Mouse (Mus musculus): Measurements from ENCODE around the gene Pck1. TPM values are rescaled to one million over a fixed set of nuclear protein-coding genes. Genes with fewer than 3 reads are reported as not detected.

The Pck1 gene
- polyA plus RNA-seq, 1 experiment, result not detected

DNA sequence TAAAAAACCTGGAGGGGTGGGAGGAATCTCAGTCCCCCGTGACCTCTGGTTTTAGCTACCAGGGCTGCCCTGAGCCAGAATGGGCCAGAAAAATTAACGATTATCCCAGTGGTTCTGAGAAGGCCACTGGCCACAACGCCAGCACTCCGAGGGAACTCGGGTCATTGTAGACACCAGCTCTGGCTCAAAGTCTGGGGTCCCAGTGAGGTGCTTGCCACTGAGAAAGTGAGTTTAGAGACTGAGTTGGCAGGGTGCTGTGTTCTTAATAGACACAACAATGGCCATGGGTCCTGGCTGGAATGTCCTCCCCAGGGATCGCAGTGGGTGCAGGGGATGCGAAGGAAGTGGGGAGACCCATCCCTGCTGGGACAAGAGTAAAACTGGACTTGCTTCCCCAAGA lies 29.1 kb downstream of the Pck1 start:
- TF ChIP-seq MYOG (IDR thresholded peaks at IDR 0.05; ENCODE audit: control insufficient read depth, extremely low read depth, insufficient read length) (no peak), CTCF (IDR thresholded peaks at IDR 0.05; ENCODE audit: control insufficient read depth, insufficient read depth, insufficient read length) (no peak), USF1 (IDR thresholded peaks at IDR 0.05; ENCODE audit: low read depth) (no peak), MYOD1 (IDR thresholded peaks at IDR 0.05; ENCODE audit: control insufficient read depth, insufficient read length, low read depth) (no peak), CEBPB (IDR thresholded peaks at IDR 0.05; ENCODE audit: low read depth) (no peak), FOSL1 (IDR thresholded peaks at IDR 0.05; ENCODE audit: insufficient read depth, low read length, poor library complexity, severe bottlenecking) (no peak), MAX (IDR thresholded peaks at IDR 0.05) (no peak)
- Histone ChIP-seq H3K27me3 (ENCODE audit: control insufficient read depth, insufficient read depth, insufficient read length) (peaks cover 53% of the 10 kb centered on the region), H3K79me2 (ENCODE audit: control insufficient read depth, insufficient read depth) (no peaks in the 10 kb centered on the region), H3ac (ENCODE audit: control insufficient read depth, insufficient read length, low read depth) (no peak overlapping the region), H3K4me3 (ENCODE audit: insufficient read depth, poor library complexity, severe bottlenecking) (no peak overlapping the region), H3K79me3 (ENCODE audit: low read depth) (no peaks in the 10 kb centered on the region), H3K36me3 (ENCODE audit: control insufficient read depth, insufficient read depth) (no peaks in the 10 kb centered on the region)

DNA sequence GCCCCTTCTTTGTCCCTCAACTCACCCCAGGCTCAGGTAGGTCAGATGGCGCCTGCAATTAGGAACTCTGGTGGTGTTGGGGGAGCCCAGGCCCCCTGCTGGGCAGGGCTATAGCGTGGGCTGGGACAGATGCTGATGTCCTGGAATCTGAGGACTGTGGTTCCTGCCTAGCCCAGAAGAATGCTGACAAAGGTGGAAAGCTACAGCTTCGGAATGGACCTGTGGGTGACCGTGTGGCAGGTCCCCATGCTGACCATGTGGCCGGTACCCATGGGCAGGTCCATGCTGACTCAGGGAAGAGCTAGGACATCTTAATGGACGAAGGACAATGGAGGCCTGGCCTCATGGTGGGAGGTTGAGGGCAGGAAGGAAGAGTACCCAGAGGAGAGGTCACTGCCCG lies 29.9 kb downstream of the Pck1 start:
- no peaks in the 10 kb centered on the region for H3K79me3 ChIP-seq (ENCODE audit: low read depth)

DNA sequence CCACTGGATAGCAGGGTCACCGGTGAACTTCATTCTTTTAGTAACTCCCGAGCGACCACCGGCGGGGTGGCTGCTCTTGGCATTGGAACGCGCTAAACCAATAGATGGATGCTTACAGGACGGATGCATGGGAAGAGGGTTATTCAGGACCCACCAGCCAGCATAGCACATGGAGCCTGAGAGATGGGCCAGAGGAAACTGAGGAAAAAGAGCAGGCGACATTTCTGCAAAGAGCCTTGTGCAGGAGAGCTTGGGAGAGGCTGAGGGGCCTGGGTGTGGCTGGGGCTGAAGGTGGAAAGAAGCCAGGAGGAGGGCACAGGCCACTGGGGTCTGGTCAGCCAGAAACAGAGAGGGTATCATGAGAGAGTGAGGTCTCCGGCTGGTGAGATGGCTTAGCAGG lies 30.5 kb downstream of the Pck1 start:
- H3K79me2 ChIP-seq (ENCODE audit: control insufficient read depth, insufficient read depth), result no peaks in the 10 kb centered on the region
- H3K27me3 ChIP-seq (ENCODE audit: control insufficient read depth, insufficient read depth, insufficient read length), result peaks cover 39% of the 10 kb centered on the region
- H3K36me3 ChIP-seq (ENCODE audit: control insufficient read depth, insufficient read depth), result no peaks in the 10 kb centered on the region
- H3K4me3 ChIP-seq (ENCODE audit: insufficient read depth, poor library complexity, severe bottlenecking), result no peak overlapping the region
- no peaks in the 10 kb centered on the region for H3K79me3 ChIP-seq (ENCODE audit: low read depth)
- no peak for TF ChIP-seq FOSL1 (IDR thresholded peaks at IDR 0.05; ENCODE audit: insufficient read depth, low read length, poor library complexity, severe bottlenecking)
- no peak for TF ChIP-seq MYOD1 (IDR thresholded peaks at IDR 0.05; ENCODE audit: control insufficient read depth, insufficient read length, low read depth)
- no peak for TF ChIP-seq CEBPB (IDR thresholded peaks at IDR 0.05; ENCODE audit: low read depth)
- no peak for TF ChIP-seq CTCF (IDR thresholded peaks at IDR 0.05; ENCODE audit: control insufficient read depth, insufficient read depth, insufficient read length)
- no peak for TF ChIP-seq MAX (IDR thresholded peaks at IDR 0.05)
- no peak for TF ChIP-seq MYOG (IDR thresholded peaks at IDR 0.05; ENCODE audit: control insufficient read depth, extremely low read depth, insufficient read length)
- TF ChIP-seq USF1 (IDR thresholded peaks at IDR 0.05; ENCODE audit: low read depth), result no peak
- H3ac ChIP-seq (ENCODE audit: control insufficient read depth, insufficient read length, low read depth), result no peak overlapping the region

More for the DNA sequence above, 29.9 kb downstream of the Pck1 start:
- H3ac ChIP-seq (ENCODE audit: control insufficient read depth, insufficient read length, low read depth), result no peak overlapping the region
- no peak for TF ChIP-seq CTCF (IDR thresholded peaks at IDR 0.05; ENCODE audit: control insufficient read depth, insufficient read depth, insufficient read length)
- TF ChIP-seq CEBPB (IDR thresholded peaks at IDR 0.05; ENCODE audit: low read depth), result no peak
- no peak for TF ChIP-seq MYOG (IDR thresholded peaks at IDR 0.05; ENCODE audit: control insufficient read depth, extremely low read depth, insufficient read length)
- no peak for TF ChIP-seq FOSL1 (IDR thresholded peaks at IDR 0.05; ENCODE audit: insufficient read depth, low read length, poor library complexity, severe bottlenecking)
- TF ChIP-seq USF1 (IDR thresholded peaks at IDR 0.05; ENCODE audit: low read depth), result no peak
- no peaks in the 10 kb centered on the region for H3K79me2 ChIP-seq (ENCODE audit: control insufficient read depth, insufficient read depth)
- H3K36me3 ChIP-seq (ENCODE audit: control insufficient read depth, insufficient read depth), result no peaks in the 10 kb centered on the region
- H3K27me3 ChIP-seq (ENCODE audit: control insufficient read depth, insufficient read depth, insufficient read length), result peaks cover 45% of the 10 kb centered on the region
- no peak overlapping the region for H3K4me3 ChIP-seq (ENCODE audit: insufficient read depth, poor library complexity, severe bottlenecking)

DNA sequence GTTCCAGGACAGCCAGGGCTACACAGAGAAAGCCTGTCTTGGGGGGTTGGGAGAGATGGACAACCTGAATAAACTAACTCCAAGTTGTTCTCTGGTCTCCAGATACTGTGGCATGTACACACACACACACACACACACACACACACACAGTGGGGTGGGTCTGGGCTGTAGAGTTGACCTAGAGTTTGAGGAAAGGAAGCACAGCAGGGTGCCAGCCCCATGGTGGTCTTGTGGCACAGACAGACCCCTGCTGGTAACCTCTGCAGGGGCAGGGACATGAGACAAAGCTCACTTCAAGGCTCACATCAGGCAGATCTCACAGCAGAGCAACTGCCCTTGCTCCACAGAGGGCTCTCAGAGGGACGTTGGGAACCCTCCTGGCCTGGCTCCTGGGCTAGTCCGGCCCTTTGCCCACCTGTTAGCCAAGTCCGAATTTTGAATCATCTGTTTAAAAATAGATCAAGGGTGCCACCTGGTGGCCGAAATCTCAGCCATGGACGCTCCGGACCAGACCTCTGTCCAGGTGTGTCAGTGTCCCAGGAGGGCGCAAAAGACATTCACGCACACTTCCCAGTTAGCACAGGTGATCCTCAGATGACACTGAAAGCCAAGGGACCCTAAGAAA lies 31.1 kb downstream of the Pck1 start:
- TF ChIP-seq CEBPB (IDR thresholded peaks at IDR 0.05; ENCODE audit: low read depth), result no peak
- TF ChIP-seq CTCF (IDR thresholded peaks at IDR 0.05; ENCODE audit: control insufficient read depth, insufficient read depth, insufficient read length), result peak; percentile 20
- H3K27me3 ChIP-seq (ENCODE audit: control insufficient read depth, insufficient read depth, insufficient read length), result peaks cover 35% of the 10 kb centered on the region
- no peak overlapping the region for H3ac ChIP-seq (ENCODE audit: control insufficient read depth, insufficient read length, low read depth)
- H3K79me2 ChIP-seq (ENCODE audit: control insufficient read depth, insufficient read depth), result no peaks in the 10 kb centered on the region
- no peaks in the 10 kb centered on the region for H3K79me3 ChIP-seq (ENCODE audit: low read depth)
- H3K36me3 ChIP-seq (ENCODE audit: control insufficient read depth, insufficient read depth), result no peaks in the 10 kb centered on the region
- no peak overlapping the region for H3K4me3 ChIP-seq (ENCODE audit: insufficient read depth, poor library complexity, severe bottlenecking)

DNA sequence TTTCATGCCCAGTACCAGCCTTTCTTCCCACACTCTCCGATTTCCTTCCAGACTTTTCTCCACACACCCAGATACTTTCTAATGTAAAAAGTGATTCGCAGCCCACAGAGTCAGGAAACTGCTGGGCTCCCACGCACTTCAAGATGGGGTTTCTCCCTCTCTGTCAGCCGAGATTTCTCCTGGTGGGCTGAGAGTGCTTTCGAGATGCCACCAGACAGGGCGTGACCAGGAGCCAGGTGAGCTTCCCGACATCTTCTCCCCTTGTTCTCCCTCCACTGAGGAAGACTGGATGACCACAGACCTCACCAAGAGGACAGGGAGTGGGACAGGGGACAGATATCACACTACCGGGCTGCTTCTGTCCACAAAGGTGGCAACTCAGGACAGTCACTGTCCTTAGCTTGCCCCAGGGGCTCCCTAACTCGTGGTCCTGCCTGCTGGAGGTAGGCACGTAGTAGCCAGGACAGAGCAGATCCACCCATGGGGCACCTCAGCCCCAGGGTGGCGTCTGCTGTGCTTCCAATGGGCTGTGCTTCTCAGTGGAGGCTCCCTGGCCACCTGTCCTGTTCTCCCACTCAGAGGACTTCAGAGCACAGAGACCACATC lies 31.7 kb downstream of the Pck1 start:
- no peak for TF ChIP-seq CEBPB (IDR thresholded peaks at IDR 0.05; ENCODE audit: low read depth)
- no peak for TF ChIP-seq MYOG (IDR thresholded peaks at IDR 0.05; ENCODE audit: control insufficient read depth, extremely low read depth, insufficient read length)
- no peak for TF ChIP-seq FOSL1 (IDR thresholded peaks at IDR 0.05; ENCODE audit: insufficient read depth, low read length, poor library complexity, severe bottlenecking)
- TF ChIP-seq MYOD1 (IDR thresholded peaks at IDR 0.05; ENCODE audit: control insufficient read depth, insufficient read length, low read depth), result no peak
- no peak for TF ChIP-seq MAX (IDR thresholded peaks at IDR 0.05)
- no peak for TF ChIP-seq USF1 (IDR thresholded peaks at IDR 0.05; ENCODE audit: low read depth)
- no peak for TF ChIP-seq CTCF (IDR thresholded peaks at IDR 0.05; ENCODE audit: control insufficient read depth, insufficient read depth, insufficient read length)
- no peak overlapping the region for H3ac ChIP-seq (ENCODE audit: control insufficient read depth, insufficient read length, low read depth)
- H3K79me3 ChIP-seq (ENCODE audit: low read depth), result no peaks in the 10 kb centered on the region
- peaks cover 29% of the 10 kb centered on the region for H3K27me3 ChIP-seq (ENCODE audit: control insufficient read depth, insufficient read depth, insufficient read length)
- no peak overlapping the region for H3K4me3 ChIP-seq (ENCODE audit: insufficient read depth, poor library complexity, severe bottlenecking)
- H3K36me3 ChIP-seq (ENCODE audit: control insufficient read depth, insufficient read depth), result no peaks in the 10 kb centered on the region
- no peaks in the 10 kb centered on the region for H3K79me2 ChIP-seq (ENCODE audit: control insufficient read depth, insufficient read depth)

DNA sequence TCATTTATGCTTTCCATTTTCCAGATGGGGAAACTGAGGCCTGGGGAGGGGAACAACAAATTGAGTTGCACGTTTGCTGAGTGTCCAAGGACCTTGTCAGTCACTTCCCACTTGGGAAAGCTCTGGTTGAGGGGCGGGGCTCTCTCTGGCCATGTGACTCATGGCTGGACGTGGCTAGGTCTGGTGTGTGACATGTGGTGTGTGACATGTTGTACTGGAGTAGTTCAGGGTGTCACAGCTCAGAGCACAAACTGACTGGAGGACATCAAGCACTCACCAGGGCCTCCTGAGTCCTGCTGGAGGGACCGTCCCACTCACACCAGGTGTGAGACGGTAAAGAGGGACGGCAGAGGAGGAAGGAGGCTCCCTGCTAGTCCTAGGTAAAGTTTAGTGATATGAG lies 32.4 kb downstream of the Pck1 start:
- H3K4me3 ChIP-seq (ENCODE audit: insufficient read depth, poor library complexity, severe bottlenecking), result no peak overlapping the region
- TF ChIP-seq CEBPB (IDR thresholded peaks at IDR 0.05; ENCODE audit: low read depth) (no peak), CTCF (IDR thresholded peaks at IDR 0.05; ENCODE audit: control insufficient read depth, insufficient read depth, insufficient read length) (no peak), USF1 (IDR thresholded peaks at IDR 0.05; ENCODE audit: low read depth) (peak; percentile 63), MAX (IDR thresholded peaks at IDR 0.05) (no peak), MYOG (IDR thresholded peaks at IDR 0.05; ENCODE audit: control insufficient read depth, extremely low read depth, insufficient read length) (no peak), MYOD1 (IDR thresholded peaks at IDR 0.05; ENCODE audit: control insufficient read depth, insufficient read length, low read depth) (no peak)
- H3K79me3 ChIP-seq (ENCODE audit: low read depth), result no peaks in the 10 kb centered on the region
- peaks cover 22% of the 10 kb centered on the region for H3K27me3 ChIP-seq (ENCODE audit: control insufficient read depth, insufficient read depth, insufficient read length)
- H3K79me2 ChIP-seq (ENCODE audit: control insufficient read depth, insufficient read depth), result no peaks in the 10 kb centered on the region
- H3ac ChIP-seq (ENCODE audit: control insufficient read depth, insufficient read length, low read depth), result no peak overlapping the region
- no peaks in the 10 kb centered on the region for H3K36me3 ChIP-seq (ENCODE audit: control insufficient read depth, insufficient read depth)
